Mouse (Mus musculus): ENCODE results near the gene Klf17. TPM values are rescaled to one million over a fixed set of nuclear protein-coding genes. Genes with fewer than 3 reads are reported as not detected.

The Klf17 gene
- total RNA-seq, 2 experiments from 2014 or later = not detected

Other genes with a start within 250 kb of the Klf17 start
- 100 to 1,000 TPM in 1 of 2 experiments, 10 to 100 TPM in 1; 96.5 to 103 TPM for gene Eri3, start 215.3 kb downstream of the Klf17 start, total RNA-seq (2021)
- 10 to 100 TPM; 49.0 to 49.2 TPM for gene Dmap1, start 83.4 kb downstream of the Klf17 start, total RNA-seq (2021)
- not detected for gene Gm12845, start 41.2 kb downstream of the Klf17 start, total RNA-seq (2021)
- gene Slc6a9, start 68.9 kb upstream of the Klf17 start, total RNA-seq (2021) = 10 to 100 TPM; 17.3 to 19.9 TPM
- 1 to 10 TPM in 1 of 2 experiments, under 1 TPM in 1; 0.96 to 1.4 TPM for gene Ccdc24, start 106.9 kb upstream of the Klf17 start, total RNA-seq (2021)
- gene B4galt2, start 117.8 kb upstream of the Klf17 start, total RNA-seq (2021) = 10 to 100 TPM; 32.6 to 34.6 TPM
- 100 to 1,000 TPM; 139 to 148 TPM for gene Atp6v0b, start 121.7 kb upstream of the Klf17 start, total RNA-seq (2021)
- 1 to 10 TPM; 9.6 to 9.8 TPM for gene Dph2, start 126.4 kb upstream of the Klf17 start, total RNA-seq (2021)
- 10 to 100 TPM; 43.9 to 45.1 TPM for gene Ipo13, start 149.4 kb upstream of the Klf17 start, total RNA-seq (2021)
- gene Artn, start 164.1 kb upstream of the Klf17 start, total RNA-seq (2021) = under 1 TPM; 0.45 to 0.90 TPM

All from adrenal gland, postnatal 4 days (tissue).